Mouse (Mus musculus): ENCODE measurements around the gene Rnls.

DNA sequence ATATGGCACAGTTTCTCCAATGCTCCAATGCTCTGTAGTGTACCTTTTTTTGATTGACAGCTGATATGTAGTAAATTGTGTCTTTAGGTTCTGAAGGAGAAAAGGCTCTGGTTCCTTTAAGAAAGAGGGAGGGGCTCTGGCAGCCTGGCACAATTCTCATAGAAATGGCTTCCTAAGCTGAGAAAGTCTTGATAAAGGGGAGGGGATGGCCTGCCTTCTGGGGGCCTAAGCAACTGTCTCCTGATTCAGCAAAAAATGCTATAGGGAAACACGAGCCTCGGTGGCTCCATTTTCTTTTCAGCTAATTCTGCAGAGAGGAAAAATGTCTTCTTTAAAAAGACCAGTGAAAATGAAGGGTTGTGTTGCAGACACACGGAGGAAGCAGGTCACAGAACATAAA is 300.8 kb downstream of the Rnls start:
- TF ChIP-seq POLR2A (IDR thresholded peaks at IDR 0.05; ENCODE audit: low read depth, low read length) (no peak), CTCF (IDR thresholded peaks at IDR 0.05; ENCODE audit: extremely low read depth, insufficient read depth, insufficient read length, insufficient replicate concordance) (no peak)

Data from spleen, adult 2 months (tissue).